Mouse (Mus musculus): ENCODE data around the gene Saxo2. TPM values are rescaled to one million over a fixed set of nuclear protein-coding genes. Genes with fewer than 3 reads are reported as not detected.

Saxo2 gene
- polyA plus RNA-seq, 1 experiment = 5.0 TPM

DNA sequence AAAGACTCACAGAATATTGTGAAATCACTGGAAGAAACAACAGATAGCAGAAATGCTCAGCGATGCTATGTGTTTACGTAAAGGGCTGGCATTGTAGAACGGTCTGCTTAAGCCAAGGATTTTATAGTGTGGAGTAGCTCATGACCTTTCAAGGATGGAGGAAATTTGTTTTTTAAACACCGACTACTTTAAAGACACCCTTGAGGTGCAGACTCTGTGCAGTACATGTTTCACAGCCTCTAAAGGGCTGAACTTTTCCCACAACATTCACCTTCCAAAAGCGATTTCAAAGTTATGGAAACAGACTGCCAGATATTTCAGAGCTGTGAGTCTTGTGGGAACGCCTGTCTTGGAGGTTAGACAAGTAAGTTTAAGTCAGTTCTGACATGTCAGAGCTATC, 57.4 kb downstream of the Saxo2 start:
- Histone ChIP-seq H3K4me3 (ENCODE audit: insufficient read depth, low read depth, low read length) (no peak overlapping the region), H3K27me3 (replicated peaks; ENCODE audit: control insufficient read depth, insufficient read depth, low read length) (no peaks in the 10 kb centered on the region), H3K27ac (ENCODE audit: insufficient read depth, low read depth, low read length) (no peak overlapping the region), H3K36me3 (ENCODE audit: control insufficient read depth, insufficient read depth, low read length) (no peaks in the 10 kb centered on the region), H3K4me1 (ENCODE audit: control insufficient read depth, insufficient read depth, low read length) (no peaks in the 10 kb centered on the region)
- TF ChIP-seq CTCF (conservative IDR thresholded peaks at IDR 0.05; ENCODE audit: insufficient read depth, insufficient read length, low read depth, low read length) = no peak
- no peak for TF ChIP-seq POLR2A (IDR thresholded peaks at IDR 0.05; ENCODE audit: low read depth, low read length)
- no peak for DNase-seq
- WGBS = 73% methylated on average over 6 of the region's 6 CpGs

Other genes with a start within 250 kb of the Saxo2 start
- gene Efl1, start 86 bp upstream of the Saxo2 start, polyA plus RNA-seq (2012; rRNA removed) = 4.2 and 5.8 TPM in 2 replicates
- 3.7 and 4.7 TPM in 2 replicates for gene Mex3b, start 218.8 kb upstream of the Saxo2 start, polyA plus RNA-seq (2012; rRNA removed)